Mouse (Mus musculus) retina, adult 2 months (tissue): ENCODE data around the gene Auts2.

Source experiments
- DNase-seq: peaks from one replicate; pipeline ENCODE4 v3.0.0-alpha.2; 2012; ENCODE audit warnings: low read depth, low spot score

Gene Auts2

DNA sequence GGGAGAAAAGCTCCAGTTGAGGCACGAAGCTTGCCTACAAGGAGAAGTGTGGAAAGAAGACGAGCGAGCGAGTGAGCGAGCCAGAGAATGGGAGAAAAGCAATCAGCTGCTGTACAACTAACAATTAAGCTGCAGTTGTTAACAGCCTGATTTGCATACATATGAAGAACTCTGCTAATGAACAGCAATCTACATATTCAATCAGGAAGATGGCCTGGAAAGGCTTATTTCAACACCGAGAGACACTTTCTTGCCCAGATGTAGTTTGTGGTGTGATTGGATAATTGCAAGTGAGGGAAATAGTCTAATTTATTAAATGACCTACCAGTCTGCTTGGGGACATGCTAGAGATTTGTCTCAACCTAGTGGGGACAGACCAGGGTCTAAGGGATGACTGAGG is 1079.7 kb downstream of the Auts2 start:
- no peak for DNase-seq

DNA sequence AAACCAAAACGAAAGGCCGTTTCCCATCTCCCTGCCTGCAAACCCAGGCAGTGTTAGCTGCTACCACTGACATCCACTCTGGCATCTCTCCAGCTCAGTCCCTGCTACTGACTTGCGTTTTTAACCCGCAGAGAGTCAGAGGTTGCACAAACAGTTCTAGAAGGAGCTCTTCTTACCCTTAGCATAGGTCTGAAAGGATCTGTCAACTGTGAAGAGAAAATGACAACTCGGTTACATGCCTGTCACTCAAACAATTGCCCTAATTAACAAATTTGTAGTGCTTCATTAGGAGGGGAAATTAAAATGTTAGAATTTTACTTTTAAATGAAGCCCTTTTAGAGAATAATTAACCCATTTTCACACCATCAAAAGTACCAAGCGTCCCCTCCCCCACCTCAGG is 1083.2 kb downstream of the Auts2 start:
- no peak for DNase-seq

DNA sequence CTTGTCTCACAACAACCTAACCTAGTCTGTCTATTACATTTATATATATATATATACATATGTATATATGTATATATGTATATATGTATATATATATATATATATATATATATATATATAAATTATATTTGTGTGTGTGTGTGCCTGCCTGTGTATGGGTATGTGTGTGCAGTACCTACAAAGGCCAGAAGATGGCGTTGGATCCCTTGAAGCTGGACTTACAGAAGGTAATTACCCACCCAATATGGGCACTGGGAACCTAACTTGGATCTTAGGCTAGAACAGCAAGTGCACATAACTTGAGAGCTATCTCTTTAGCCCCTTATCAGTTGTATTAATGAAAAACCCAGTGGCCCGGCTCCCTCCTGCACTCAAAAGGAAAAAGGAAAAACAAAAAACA is 1083.6 kb downstream of the Auts2 start:
- DNase-seq = no peak

DNA sequence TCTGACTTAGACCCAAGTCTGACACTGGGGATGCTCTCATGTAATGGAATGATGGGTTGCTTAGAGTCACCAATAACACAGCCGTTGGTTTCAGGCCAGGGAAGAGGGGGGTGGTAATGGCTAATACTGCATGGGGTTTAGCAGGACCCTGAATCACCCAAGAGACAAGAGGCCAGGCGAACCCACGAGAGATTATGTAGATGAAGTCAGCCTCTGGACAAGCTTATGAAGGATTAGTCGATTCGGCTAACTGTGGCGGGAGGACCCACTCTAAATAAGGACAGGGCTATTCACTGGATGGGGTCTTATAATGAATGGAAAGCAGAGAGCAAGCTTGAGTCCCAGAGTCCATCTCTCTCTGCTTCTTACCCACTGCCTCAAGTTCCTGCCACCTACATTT is 1084.4 kb downstream of the Auts2 start:
- no peak for DNase-seq

DNA sequence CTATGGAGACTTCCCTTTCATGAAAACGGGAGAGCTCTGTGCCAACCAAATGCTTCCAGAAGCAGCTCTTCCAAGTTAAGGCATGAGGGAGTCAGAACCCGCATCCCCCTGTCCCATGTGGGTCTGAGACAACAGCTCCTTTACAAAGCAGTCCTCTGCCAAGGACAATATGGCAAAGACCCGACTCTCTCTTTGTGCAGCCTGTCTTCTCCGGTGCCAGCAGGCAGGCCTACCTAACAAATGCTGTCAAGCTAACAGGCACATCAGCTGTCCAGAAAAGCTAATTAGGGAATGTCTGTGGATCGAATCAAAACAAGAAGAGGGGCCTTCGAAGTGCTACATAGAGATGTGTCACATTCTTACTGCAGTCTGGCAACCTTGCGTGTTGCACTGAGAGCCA is 1085.1 kb downstream of the Auts2 start:
- no peak for DNase-seq

DNA sequence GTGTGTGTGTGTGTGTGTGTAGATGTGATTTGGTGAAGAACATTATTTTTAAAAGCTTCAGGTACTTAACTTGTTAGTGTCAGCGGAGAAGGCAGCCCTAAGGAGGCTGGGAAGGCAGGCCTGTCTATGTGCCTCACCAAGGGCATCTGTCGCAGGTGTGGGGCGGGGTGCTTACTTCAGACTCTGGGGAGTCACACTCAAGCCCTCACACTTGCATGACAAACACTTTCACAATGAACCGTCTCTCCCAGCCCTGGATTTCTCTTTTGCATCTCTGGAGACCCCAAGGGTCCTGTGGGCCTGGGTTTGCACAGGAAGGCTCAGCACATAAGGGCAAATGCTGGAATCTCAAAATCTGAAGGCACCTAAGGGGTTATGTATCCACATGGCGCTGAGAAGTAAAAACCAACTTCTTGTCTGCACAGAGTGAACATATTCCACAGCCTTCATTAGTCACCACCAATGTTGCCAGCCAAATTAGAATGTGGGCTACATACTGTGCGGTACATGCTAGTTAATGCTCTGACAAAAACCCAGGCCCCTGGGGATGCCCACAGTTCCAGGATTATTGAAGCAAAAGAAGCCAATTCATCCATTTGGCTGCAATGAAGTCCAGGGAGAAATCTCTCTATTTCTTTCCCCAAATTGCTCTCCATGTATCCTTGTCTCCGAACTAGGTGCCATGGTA is 1093.8 kb downstream of the Auts2 start:
- DNase-seq = no peak

DNA sequence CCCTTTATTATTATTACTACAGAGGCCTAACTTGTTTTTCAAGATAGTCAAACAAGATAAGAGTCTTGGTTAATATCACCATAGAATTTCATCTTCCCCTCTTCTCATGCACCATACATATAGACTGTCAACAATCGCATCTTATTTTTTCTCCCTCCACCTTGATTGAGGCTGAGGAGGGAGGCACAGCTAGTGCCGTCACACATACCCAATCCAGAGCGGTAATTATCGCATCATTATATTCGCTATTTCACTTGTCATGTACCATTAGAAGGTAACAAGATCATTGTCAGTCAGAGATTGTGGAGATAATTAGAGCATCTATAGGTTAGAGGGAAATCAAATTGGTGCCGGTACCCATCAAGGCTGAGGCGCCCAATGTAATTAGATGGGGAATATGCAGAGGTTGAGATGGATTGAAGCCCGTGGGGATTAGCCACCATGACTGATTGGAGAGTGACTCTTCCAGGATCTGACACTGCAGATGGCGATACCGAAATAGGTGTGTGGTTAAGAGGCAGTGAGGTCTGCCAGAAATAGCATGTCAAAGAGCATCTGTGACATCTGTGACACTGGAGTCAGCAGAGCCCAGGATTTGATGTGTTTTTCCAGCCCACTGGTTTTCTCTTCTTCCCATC is 1107.8 kb downstream of the Auts2 start:
- DNase-seq = no peak

DNA sequence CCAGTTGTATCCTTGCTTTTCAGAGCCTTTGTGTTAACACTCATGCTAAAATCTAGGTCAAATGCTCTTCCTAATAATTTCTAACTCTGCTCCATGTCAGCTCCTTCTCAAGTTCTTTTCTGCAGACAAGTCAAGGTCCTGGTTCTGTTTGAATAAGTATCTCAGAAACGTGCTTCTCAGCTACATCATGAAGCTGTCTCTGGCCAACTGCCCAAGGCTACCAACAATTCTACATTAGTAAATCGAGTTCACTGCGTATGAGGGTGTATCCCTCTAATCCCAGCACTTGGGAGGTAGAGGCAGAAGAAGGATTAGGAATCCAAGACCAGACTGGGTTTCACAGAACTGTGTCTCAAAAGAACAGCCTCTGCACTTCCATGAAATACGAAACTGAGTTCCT is 1109.9 kb downstream of the Auts2 start:
- no peak for DNase-seq

DNA sequence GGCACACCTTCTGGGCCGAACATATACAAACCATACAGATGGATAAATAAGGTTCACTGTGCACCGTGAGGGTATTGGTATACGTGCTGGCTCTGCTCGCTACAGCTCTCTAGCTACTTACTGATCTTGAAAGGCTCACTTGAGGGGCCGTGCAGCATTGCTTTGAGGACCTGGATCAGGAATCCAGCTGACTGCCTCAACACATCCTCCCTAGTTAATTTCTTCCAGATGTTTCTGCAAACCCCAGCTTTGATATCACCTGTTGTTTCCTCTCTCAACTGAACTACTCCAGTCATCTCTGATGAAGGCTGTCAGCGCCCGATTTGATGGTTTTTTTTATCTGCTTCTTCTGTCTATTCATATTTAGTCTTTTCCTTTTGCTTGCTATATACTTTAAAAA is 1111.2 kb downstream of the Auts2 start:
- DNase-seq = no peak

DNA sequence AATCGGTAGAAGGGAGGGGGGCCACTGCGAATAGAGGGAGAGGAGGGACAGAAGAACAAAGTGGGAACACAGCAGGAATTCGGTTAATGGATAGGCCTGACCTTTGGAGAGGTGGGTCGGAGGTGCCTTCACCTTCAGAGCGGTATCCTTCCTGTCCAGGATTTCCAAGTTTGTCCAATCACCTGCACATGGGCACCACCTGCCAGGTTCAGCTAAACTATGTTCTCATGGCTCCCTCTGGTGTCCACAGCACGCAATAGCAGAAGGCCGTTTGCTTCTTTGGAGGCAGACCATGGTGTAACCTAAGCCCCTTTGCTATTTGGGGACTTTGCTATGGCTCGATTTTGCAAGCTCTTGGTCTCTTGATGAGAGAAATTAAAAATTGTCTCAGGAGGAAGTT is 1113.0 kb downstream of the Auts2 start:
- DNase-seq = peak; percentile 22

DNA sequence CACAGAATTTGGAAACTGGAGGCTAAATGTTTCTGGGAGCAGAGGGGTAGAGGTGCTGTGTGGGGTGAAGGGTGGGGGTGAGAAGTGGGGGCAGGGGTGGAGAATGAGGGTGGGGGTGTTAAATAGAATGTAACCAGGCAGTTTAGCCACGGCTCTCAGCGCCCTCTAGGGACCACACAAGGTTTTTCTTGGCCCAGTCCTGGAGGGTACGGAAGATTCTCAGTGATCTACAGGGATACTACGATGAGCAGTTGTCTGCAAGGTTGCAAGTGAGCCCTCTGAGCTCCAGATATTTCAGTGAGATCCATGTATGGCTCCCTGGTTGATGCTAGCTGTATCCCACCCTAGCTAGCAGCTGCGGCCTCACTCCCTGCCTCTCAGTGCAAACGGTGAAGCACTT is 1113.6 kb downstream of the Auts2 start:
- no peak for DNase-seq

DNA sequence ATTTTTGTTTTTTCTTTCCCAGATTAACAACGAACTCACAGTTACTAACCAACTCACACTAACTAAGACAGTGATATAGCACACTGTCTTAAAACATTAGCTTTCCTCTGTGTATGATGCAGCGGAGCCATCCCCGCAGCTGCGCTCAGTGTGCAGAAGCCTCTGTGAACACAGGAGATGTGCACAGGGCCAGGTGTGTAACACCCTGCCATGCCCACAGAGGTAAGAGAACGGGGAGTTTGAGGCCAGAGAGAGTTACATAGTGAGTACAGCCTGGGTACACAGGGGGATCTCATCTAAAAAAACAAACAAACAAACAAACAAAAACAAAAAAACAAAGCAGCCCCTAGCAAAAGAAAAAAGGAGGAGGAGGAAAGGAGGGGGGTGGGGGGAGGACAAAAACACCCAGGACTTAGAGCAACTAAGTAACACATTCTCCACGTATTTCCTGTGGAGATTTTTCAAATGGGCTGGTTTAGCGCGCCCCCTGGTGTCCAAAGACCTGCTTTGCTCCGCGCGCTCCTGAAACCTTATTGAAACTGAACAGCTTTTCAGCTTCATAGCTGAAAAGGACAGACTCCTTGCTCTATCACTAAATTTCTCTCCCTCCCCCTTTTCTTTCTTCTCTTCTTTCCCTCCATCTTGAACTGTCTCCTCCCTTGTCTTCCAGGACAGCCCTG is 1115.3 kb downstream of the Auts2 start:
- peak; percentile 42 for DNase-seq

DNA sequence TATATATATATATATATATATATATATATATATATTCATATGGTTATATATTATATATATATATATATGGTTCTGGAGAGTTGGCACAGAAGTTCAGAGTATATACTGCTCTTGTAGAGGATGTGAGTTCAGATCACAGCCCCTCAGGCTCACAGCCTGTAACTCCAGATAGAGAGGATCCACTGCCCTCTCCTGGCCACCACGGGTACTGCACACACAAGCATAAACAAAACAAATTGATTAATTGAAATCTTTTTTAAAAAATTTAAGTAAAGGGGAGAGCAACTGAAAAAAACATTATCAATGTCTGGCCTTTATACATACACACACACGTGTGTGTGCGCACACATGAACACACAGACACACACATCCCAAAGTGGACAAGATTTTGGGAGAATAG is 1120.4 kb downstream of the Auts2 start:
- no peak for DNase-seq

DNA sequence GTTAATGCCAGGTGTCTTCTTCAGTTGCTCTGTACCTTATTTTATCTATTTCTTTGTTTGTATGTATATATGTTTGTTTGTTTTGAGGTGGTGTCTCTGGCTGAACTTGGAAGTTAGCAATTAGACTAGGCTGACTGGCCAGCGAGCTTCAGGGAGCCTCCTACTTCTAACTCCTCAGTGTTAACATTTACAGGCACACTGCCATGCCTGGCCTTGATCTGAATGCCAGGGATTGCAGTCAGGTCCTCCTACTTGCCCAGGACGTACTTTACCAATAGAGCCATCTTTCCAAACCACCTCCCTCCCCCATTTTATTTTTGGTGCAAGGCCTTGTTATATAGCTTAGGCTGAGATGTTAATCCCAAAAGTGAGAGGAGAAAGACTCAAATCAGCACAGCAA is 1122.7 kb downstream of the Auts2 start:
- DNase-seq = no peak

DNA sequence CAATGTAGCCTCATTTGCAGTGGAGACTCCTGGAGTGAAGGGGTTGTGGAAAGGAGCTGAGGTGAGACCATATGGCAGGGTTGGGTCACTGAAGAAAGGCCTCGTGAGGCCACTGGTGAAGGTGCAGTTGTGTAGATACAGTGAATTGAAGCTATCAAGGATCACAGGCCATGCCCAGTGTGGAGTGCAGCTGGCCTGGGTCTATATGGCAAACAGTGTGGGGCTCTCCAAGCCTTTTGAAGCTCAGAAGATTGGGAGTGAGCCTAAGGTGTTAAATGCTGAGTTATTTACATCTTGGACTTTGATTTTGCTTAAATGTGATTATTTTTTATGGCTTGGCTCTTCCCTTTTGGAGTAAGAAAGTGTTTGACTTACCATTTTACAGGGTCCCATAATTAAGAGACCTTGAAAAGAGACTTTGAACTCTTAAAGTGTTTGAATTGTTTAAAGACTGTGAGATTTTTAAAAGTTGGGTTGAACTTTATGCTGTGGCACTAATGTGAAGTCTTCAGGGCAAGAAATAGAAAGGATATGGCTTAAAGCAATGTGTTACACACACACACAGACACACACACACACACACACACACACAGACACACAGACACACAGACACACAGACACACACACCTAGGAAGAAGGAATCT is 1127.1 kb downstream of the Auts2 start:
- no peak for DNase-seq

DNA sequence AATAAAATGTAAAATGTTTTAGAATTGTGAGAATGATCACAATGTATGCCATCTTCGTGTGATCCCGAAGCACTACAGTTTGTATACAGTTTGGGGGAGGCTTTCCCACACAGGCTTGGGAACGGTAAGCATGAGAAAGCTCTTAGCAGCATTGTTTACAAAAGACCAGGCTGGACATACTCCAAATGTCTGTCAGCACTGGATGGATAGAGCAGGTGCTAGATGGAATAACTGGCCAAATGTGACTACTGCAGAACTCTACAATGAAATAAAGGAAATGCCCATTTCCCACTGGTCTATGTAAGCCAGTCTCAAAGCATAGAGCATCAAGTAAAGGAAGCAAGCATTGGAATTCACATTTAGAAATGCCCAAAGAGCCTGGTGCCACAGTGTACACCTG is 1144.9 kb downstream of the Auts2 start:
- no peak for DNase-seq

DNA sequence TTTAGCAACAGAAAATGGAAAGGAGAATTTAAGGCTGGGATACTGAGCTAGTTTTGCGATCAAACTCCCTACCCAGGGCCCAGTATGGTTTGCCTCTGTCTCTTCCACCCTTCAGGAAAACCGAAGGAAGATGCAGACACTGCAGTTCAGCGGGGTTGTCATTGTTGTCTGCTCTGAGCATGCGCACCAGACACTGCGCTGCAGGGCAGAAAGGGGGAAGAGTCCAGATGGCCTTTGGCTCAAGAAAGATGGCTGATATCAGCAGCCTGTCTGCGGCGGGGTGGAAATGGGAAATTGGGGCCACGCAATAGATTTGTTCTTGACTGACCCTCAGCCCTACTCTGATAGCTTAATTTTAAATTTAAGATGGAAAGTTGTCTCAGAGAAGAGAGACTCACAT is 1147.4 kb downstream of the Auts2 start:
- no peak for DNase-seq
